Mouse (Mus musculus) neural tube, embryonic 10.5 days (tissue): Measurements from ENCODE around the gene 1700025G04Rik.

ENCODE experiments used
- DNase-seq: peaks from one replicate; pipeline ENCODE4 v3.0.0-alpha.2; 2017; ENCODE audit warnings: low spot score; ENCODE audit errors: extremely low spot score

The 1700025G04Rik gene

GRCm38 (mm10) chr1:151907014-151907413 lies 182.9 kb downstream of the 1700025G04Rik start:
- DNase-seq = no peak

GRCm38 (mm10) chr1:151900706-151901360 lies 189.1 kb downstream of the 1700025G04Rik start:
- DNase-seq = no peak

- DNase-seq = no peak
Measured at GRCm38 (mm10) chr1:151899964-151900363, 190.0 kb downstream of the 1700025G04Rik start.

- DNase-seq = no peak
Measured at GRCm38 (mm10) chr1:151895406-151895805, 194.5 kb downstream of the 1700025G04Rik start.

GRCm38 (mm10) chr1:151893976-151894375 lies 195.9 kb downstream of the 1700025G04Rik start:
- no peak for DNase-seq

GRCm38 (mm10) chr1:151892008-151892407 lies 197.9 kb downstream of the 1700025G04Rik start:
- DNase-seq = no peak

- DNase-seq = no peak
Measured at GRCm38 (mm10) chr1:151891194-151891593, 198.7 kb downstream of the 1700025G04Rik start.

GRCm38 (mm10) chr1:151890041-151890621 lies 199.8 kb downstream of the 1700025G04Rik start:
- DNase-seq = no peak

GRCm38 (mm10) chr1:151887631-151888030 lies 202.3 kb downstream of the 1700025G04Rik start:
- no peak for DNase-seq

GRCm38 (mm10) chr1:151887126-151887525 lies 202.8 kb downstream of the 1700025G04Rik start:
- DNase-seq = no peak

- no peak for DNase-seq
Measured at GRCm38 (mm10) chr1:151886171-151886570, 203.8 kb downstream of the 1700025G04Rik start.

- DNase-seq = no peak
Measured at GRCm38 (mm10) chr1:151881253-151881652, 208.7 kb downstream of the 1700025G04Rik start.

- DNase-seq = no peak
Measured at GRCm38 (mm10) chr1:151880731-151881130, 209.2 kb downstream of the 1700025G04Rik start.

GRCm38 (mm10) chr1:151879966-151880365 lies 210.0 kb downstream of the 1700025G04Rik start:
- DNase-seq = no peak

GRCm38 (mm10) chr1:151879308-151879850 lies 210.5 kb downstream of the 1700025G04Rik start:
- DNase-seq = no peak

GRCm38 (mm10) chr1:151878411-151878810 lies 211.5 kb downstream of the 1700025G04Rik start:
- DNase-seq = no peak

GRCm38 (mm10) chr1:151872971-151873370 lies 217.0 kb downstream of the 1700025G04Rik start:
- no peak for DNase-seq

GRCm38 (mm10) chr1:151864326-151864725 lies 225.6 kb downstream of the 1700025G04Rik start:
- DNase-seq = no peak

- DNase-seq = no peak
Measured at GRCm38 (mm10) chr1:151863797-151864147, 226.2 kb downstream of the 1700025G04Rik start.

- DNase-seq = no peak
Measured at GRCm38 (mm10) chr1:151863135-151863796, 226.7 kb downstream of the 1700025G04Rik start.

- DNase-seq = no peak
Measured at GRCm38 (mm10) chr1:151862109-151862508, 227.8 kb downstream of the 1700025G04Rik start.

- DNase-seq = no peak
Measured at GRCm38 (mm10) chr1:151861334-151861995, 228.5 kb downstream of the 1700025G04Rik start.
